Mouse (Mus musculus): Measurements from ENCODE around the gene Mcfd2.

Gene Mcfd2

DNA sequence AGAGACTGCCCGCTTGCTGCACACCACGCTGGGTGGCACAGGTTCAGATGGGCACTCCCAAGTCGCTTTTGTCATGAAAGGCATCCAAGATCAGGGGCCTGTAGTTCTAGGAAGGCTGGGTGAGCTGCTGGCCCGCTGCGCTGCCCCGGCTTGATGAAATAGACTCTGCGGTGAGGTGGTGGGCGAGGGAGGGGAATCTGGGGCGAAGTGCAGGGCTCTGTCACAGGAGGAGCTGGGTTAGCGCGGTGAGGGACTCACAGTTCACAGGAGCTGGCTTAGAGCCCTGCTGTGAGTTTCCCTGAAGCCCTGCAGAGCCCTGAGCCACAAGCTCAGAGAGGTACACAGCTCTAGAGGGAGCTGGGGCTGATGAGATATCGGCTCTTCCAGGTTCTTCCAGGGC lies 22.4 kb upstream of the Mcfd2 start:
- DNase-seq (ENCODE audit: low spot score in 2 of 2), result no peak

GRCm38 (mm10) chr17:87287197-87287777 lies 21.6 kb upstream of the Mcfd2 start:
- DNase-seq (ENCODE audit: low spot score in 2 of 2), result no peak

DNA sequence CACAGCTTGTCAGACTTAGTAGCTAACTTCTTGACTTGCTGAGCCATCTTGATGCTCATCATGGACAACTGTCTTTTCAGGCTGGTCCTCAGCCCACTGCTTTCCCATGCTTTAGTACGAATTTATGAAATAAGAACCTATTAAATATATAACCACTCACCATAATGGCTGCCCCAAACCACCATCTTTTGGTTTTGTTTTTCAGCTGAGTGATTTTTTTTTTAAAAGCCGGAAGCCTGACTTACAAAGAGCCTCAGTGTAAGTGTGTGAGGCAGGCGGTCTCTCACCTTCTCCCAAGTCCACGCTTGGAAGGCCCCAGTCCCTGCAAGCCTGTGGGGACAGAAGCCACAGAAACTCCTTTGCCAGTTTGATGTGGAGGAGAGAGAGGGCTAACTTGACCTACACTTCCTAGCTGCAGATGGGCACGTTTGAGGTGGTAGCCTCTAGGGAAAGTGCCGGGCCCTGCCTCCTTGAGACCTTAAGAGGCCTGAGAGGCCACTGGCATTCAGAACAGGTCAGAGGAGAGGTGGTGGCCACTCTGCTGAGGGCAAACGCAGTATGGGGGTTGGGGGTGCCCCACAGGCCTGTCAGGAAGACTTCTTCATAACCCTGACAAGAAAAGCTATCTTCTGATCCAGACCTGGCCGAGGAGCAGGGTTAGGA lies 20.9 kb upstream of the Mcfd2 start:
- DNase-seq (ENCODE audit: low spot score in 2 of 2), result no peak

DNA sequence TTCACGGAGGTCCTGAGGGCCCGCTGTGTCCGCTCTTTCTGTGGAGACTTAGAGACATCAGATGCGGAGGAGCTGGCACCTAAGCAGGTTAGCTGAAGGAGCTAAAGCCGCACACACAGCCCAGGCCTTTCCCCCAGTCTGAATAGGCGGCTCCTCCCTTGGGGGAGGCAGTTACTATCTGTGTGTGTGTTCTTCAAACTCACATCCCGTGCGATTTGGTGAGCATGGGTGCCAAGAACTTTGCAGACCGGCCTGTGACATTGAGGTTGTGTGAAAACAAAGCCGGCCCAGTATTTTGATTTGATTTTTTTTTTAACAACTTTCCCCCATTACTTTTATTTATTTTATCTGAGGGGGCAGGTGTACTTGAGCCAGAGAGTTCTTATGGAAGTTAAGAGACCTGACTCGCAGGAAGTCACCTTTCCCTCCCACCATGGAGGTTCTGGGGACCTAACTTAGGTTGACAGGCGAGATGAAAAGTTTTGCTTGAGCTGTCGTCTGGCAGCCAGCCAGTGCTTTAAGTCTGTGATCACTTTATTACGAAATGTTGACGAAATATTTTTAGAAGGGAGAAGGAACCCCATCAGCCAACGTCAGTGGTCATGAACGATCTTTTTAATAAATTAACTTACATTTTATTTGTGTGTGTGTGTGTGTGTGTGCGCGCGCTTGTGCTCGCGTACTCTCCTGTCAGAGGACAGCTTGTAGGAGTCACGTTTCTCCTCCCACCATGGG lies 20.2 kb upstream of the Mcfd2 start:
- no peak for DNase-seq (ENCODE audit: low spot score in 2 of 2)

- DNase-seq (ENCODE audit: low spot score in 2 of 2), result no peak
Measured at GRCm38 (mm10) chr17:87284482-87285040, 18.8 kb upstream of the Mcfd2 start.

DNA sequence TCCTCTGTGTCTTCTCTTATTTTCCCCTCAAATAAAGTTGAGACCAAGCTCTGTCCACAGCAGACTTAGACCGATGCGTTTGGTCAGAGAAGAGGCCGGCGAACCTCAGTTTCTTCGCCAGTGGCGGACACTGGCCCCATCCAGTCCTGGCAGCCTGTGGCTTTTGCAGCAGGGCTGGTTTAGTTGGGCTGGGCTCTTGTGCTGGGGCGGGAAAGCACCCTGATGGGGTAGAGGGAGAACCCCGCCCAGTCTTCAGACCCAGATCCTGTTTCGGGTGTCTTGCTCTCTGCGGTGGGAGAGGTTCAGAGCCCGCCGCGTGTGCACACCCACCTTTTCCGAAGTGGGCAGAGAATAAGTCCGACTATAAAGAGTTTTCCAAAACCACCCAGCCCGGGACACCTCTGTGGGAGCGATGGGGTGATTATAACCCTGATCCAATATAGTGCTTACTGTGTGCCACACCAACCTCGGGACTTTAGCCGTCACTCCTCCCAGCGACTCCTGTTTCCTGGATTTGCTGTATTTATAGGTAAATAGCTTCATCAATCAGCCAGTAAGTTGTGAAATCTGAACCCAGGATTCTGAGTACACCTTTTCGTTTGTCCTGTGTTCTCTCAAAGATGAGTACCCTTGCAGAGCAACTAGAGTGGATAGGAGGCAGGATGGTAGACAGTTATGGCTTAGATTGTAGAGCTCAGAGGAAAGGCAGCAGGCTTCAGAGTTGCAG lies 18.2 kb upstream of the Mcfd2 start:
- DNase-seq (ENCODE audit: low spot score in 2 of 2), result peak in 1 of 2 experiments; percentile 63

DNA sequence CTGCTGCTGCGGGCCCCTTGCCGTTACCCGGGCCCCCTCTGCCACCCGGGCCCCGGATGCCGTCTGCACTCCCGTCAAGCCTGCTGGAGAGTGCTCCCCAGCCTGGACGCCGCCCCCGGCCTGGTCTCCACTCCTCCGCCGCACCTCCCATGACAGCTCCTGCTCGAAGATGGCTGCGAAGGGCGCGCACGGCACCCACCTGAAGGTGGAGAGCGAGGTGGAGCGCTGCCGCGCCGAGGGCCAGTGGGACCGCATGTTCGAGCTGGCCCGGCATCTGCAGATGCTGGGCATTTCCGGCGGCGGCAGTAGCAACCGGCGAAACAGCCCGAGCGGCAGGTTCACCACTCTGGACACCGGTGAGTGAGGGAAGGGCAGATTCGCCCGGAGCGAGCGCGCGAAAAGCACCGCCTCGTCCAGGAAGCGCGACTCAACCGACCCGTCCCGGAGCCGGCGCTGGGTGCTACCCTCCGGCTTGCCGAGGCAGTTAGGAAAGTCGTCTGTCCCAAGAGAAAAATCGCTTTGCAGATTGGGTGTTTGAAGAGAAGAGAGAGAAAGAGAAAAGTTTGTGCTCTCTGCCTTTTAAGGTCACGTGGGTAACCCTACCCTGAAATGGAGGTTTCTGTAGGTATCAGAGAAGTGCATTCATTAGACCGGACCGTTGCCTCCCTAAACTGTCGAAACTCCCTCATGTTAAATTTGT lies 17.5 kb upstream of the Mcfd2 start:
- no peak for DNase-seq (ENCODE audit: low spot score in 2 of 2)

DNA sequence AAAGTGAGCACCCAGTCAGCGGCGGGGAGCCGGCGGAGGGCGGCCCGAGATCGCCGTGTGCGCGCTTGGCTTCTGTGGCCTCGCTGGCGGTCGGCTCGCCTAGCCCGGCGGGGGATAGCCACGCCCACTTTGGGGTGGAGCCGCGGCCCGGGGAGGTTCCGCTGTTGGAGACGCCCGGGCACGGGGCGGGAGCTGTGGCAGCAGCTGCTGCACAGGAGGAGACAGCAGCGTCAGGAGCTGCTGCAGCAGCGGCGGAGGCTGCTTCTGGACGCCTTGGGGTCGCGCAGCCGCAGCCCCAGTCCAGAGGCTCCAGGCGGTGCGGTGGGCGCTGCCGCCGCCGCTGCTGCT lies 16.9 kb upstream of the Mcfd2 start, which contains the start of gene Ttc7:
Gene Ttc7 (plus strand): TSS at position 181 of the 348 bp plus-strand sequence.
- peak; percentile 97 to 98 for DNase-seq (ENCODE audit: low spot score in 2 of 2)

GRCm38 (mm10) chr17:87282007-87282705 lies 16.4 kb upstream of the Mcfd2 start:
- DNase-seq (ENCODE audit: low spot score in 2 of 2), result peak; percentile 95 to 97

DNA sequence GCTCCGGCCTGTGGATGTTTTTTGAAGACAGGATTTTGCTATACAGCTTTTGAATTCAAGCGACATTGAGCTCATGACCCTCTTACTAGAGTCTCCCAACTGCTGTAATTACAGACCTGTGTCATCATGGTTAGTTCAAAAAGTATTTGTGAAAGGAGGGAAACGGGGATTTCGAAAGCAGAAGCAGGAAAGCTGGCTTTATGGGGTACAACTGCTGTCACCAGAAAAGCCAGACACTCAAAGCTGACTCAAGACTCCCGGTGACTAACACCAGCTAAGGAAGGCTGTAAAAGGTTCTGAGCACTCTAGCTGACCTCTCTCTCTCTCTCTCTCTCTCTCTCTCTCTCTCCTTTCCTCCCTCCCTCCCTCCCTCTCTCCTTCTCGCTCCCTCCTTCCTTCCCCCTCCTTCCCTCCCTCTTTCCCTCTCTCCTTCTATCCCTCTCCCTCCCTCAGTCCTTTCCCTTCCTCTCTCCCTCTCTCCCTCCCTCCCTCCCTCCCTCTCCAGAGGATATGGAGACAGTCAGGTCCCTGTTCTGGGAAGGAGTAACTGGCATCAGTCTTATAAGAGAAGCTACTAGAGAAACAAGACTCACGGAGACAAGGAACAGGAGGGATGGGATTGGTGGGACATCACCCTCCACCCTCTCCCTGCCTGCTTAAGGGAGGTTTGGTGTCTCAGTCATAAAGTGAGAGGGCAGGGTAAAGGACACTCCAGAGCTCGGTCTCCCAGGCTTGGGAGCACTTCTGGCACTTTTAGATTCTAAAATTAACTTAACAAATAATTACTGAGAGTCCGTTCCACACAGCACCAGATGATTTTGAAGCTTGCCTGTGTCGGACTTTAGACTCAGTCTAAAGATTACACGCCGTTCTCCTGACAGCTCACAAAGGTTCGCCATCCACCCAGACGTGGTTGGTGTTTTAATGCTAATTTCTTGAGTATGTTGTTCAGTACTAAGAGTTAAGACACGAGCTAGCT lies 9.9 kb upstream of the Mcfd2 start:
- no peak for DNase-seq (ENCODE audit: low spot score in 2 of 2)

- no peak for DNase-seq (ENCODE audit: low spot score in 2 of 2)
Measured at GRCm38 (mm10) chr17:87269454-87269853, 3.7 kb upstream of the Mcfd2 start.

GRCm38 (mm10) chr17:87264927-87265791 lies 576 bp downstream of the Mcfd2 start:
- DNase-seq (ENCODE audit: low spot score in 2 of 2), result no peak

DNA sequence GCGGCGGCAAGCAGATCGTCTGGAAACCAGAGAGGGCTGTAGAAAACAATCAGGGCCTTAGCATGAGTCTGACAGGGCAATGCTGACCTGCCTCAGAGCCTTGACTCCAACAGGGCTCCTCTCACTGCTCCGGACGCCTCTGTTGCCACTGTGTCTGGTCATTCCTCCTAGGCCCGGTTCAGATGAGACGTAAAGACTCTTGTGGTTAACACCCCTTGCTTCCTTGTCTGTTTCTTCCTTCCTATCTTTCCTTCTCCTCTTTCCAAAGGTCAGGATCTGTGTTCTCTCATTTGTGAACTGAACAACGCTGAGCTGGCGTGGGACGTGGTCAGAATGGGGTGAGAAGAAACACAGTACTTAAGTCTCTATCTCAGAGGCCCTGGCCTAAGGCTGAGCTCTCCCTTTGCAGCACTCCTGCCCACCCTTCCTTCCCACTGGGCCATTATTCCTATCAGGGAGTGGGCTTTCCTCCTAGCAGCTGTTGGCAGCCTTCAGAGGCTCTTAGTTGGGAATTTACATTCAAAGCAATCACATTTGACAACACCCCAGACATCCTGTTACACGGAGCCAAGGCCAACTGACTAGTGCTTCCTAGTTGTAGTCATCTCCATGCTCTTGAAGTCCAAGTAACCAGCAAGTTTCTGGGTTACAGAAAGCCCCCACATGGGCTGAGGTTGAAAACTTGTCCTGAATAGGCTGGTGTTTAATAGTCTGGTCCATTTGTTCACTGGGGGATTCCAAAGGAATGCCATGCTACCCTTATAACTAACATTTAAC lies 1.5 kb downstream of the Mcfd2 start:
- no peak for DNase-seq (ENCODE audit: low spot score in 2 of 2)

DNA sequence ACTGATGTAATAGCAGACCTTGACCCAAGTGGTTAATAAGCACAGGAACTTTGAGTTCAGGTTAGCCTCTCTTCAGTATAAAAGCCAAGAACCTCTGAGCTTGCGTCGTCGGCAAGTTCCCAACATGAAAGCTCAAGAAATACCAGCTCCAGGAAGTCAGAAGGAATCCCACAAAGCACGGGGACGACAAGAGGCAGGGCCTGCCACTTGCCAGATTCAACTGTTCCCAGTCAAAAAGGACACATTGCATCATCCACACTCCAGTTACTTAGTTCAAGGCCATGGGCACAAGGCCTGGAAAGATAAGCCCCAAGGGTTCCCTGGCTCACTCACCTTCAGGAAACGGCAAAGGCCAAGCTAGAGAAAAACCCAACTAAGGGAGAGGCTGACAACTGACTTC lies 2.3 kb downstream of the Mcfd2 start:
- peak; percentile 33 to 49 for DNase-seq (ENCODE audit: low spot score in 2 of 2)

- no peak for DNase-seq (ENCODE audit: low spot score in 2 of 2)
Measured at GRCm38 (mm10) chr17:87255672-87256071, 10.1 kb downstream of the Mcfd2 start.

DNA sequence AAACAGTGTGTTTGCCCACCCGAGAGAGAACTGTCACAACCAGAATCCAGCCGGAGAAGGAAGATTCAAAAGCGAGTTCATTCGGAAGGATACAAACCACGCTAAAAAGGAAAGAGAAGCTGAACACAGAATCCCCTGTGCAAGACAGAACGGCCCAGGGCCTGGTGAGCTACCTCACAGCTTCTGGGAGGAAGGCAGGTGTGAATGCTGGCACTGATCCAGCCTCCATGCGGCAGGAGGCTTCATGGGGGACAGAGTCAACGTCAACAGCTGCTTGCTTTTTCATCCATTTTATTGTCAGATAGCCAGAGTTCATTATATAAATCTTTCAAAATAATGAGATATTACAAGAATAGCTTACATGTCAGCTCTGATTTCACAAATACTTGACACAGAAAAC lies 11.4 kb downstream of the Mcfd2 start:
- no peak for DNase-seq (ENCODE audit: low spot score in 2 of 2)

DNA sequence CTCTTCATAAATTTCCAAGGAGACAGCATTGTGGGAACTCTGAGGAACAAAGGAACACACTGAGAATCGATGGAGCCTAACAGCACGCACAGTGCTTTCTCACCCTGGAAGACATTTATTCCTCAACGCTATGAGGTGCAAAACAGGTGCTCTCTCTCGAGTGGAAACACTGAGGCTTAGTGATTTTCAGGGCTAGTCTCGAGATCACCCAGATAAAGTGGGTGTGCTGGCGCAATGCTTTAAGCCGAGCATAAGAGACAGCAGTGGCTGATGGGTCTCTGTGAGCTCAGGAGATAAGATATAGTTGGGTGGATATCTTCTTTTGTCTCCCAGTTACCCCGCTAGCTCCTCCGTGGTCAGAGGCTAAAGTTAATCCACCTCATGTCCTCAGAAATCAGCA lies 19.6 kb downstream of the Mcfd2 start:
- no peak for DNase-seq (ENCODE audit: low spot score in 2 of 2)

- no peak for DNase-seq (ENCODE audit: low spot score in 2 of 2)
Measured at GRCm38 (mm10) chr17:87237826-87238225, 27.9 kb downstream of the Mcfd2 start.
